Mouse (Mus musculus) intestine, embryonic 15.5 days (tissue): ENCODE data around the gene Cntnap2. TPM values are rescaled to one million over a fixed set of nuclear protein-coding genes. Genes with fewer than 3 reads are reported as not detected.

Experiments
- ATAC-seq: fragments of 200-750 bp; cut with Nextera tagmentation; 2 replicates; pipeline ENCODE4 v1.8.0; 2017; ENCODE audit warnings: moderate TSS enrichment, moderate library complexity
- H3K27ac ChIP-seq: fragments of 300-500 bp; sonication (generic); 2 replicates; pipeline ENCODE4 v1.5.1; 2015; ENCODE audit warnings: mild to moderate bottlenecking, inconsistent platforms
- H3K27me3 ChIP-seq: fragments of 300-500 bp; sonication (generic); replicated peaks from 2 replicates; pipeline ENCODE4 v1.6.1; 2015; ENCODE audit warnings: inconsistent platforms
- H3K36me3 ChIP-seq: fragments of 300-500 bp; sonication (generic); 2 replicates; pipeline ENCODE4 v1.6.1; 2015; ENCODE audit warnings: inconsistent platforms
- H3K4me1 ChIP-seq: fragments of 300-500 bp; sonication (generic); replicated peaks from 2 replicates; pipeline ENCODE4 v1.6.1; 2015; ENCODE audit warnings: inconsistent platforms
- H3K4me2 ChIP-seq: fragments of 300-500 bp; sonication (generic); replicated peaks from 2 replicates; pipeline ENCODE4 v1.6.1; 2015; ENCODE audit warnings: mild to moderate bottlenecking, inconsistent platforms
- H3K4me3 ChIP-seq: fragments of 300-500 bp; sonication (generic); replicated peaks from 2 replicates; pipeline ENCODE4 v1.5.1; 2015; ENCODE audit warnings: inconsistent platforms
- H3K9ac ChIP-seq: fragments of 300-500 bp; sonication (generic); 2 replicates; pipeline ENCODE4 v1.6.1; 2015; ENCODE audit warnings: inconsistent platforms
- H3K9me3 ChIP-seq: fragments of 300-500 bp; sonication (generic); 2 replicates; pipeline ENCODE4 v1.6.1; 2016; ENCODE audit warnings: inconsistent platforms
- WGBS: fragments of 180-500 bp; shearing (Covaris S2); methylation state at CpG from one replicate; pipeline ENCODE4 v1.1.7; 2015; 5-methylcytosine and 5-hydroxymethylcytosine counted together
- polyA plus RNA-seq: library from polyadenylated mRNA; unstranded; fragments of >200 nt; fragmentation: Nextera tagmentation; extraction: Ambion mirVana; gene quantifications from 2 replicates; pipeline ENCODE4 v1.2.1, GENCODE M21; 2015

Gene Cntnap2
- polyA plus RNA-seq, 1 experiment from 2014 or later, result 1.3 TPM

- H3K4me2 ChIP-seq, result no peak overlapping the region
- no peaks in the 10 kb centered on the region for H3K4me1 ChIP-seq
- H3K27ac ChIP-seq, result no peak overlapping the region
- H3K9ac ChIP-seq, result no peak overlapping the region
- WGBS, result 92% methylated on average over 4 of the region's 4 CpGs
- no peak for ATAC-seq
- no peak overlapping the region for H3K4me3 ChIP-seq
- no peaks in the 10 kb centered on the region for H3K27me3 ChIP-seq
- no peaks in the 10 kb centered on the region for H3K9me3 ChIP-seq
- H3K36me3 ChIP-seq, result no peaks in the 10 kb centered on the region
Measured at GRCm38 (mm10) chr6:45236531-45236930, 177.4 kb downstream of the Cntnap2 start.

DNA sequence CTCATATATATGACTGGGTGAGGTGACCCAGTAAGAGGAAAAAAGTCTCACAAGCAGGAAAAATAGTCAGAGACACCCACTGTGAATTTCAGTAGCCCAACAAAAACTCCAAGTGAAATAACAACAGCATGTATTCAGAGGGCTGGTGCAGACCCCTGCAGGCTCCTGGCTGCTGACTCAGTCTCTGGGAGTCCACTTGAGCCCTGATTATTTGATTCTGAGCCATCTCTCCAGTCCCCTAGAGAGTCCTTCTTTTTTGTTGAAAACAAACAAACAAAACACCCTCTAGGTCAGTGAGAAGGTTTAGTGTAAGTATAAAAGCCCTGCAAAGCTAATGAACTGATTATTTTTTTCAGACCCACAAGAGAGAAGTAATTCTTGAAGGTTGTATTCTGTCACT, 179.0 kb downstream of the Cntnap2 start:
- no peaks in the 10 kb centered on the region for H3K27me3 ChIP-seq
- ATAC-seq, result no peak

DNA sequence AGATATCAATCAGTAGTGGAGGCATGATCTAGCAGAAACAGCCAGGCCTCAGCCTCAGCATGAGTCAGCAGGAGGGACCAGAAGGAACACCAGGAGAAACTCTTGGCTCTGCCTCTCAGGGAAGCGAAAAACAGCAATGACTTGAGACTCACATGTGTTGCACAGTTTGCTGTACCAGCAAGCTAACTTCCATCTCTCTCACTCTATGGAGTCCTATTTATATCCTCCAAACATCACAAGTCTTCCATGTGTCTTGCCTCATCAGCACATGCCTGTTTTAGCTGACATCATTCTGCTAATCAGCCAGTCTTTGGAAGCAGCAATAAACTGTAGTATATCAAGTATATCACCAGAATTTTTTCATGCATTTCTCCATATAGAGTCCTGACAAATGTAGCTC, 182.1 kb downstream of the Cntnap2 start:
- no peak for ATAC-seq
- H3K27me3 ChIP-seq, result no peaks in the 10 kb centered on the region
- no peaks in the 10 kb centered on the region for H3K9me3 ChIP-seq
- WGBS, result 81% methylated on average over 1 of the region's 1 CpGs
- H3K36me3 ChIP-seq, result no peaks in the 10 kb centered on the region
- no peak overlapping the region for H3K9ac ChIP-seq
- no peak overlapping the region for H3K4me3 ChIP-seq
- H3K27ac ChIP-seq, result no peak overlapping the region
- no peaks in the 10 kb centered on the region for H3K4me1 ChIP-seq
- no peak overlapping the region for H3K4me2 ChIP-seq

More for the DNA sequence above, 179.0 kb downstream of the Cntnap2 start:
- Histone ChIP-seq H3K9ac (no peak overlapping the region), H3K4me3 (no peak overlapping the region), H3K4me2 (no peak overlapping the region), H3K27ac (no peak overlapping the region), H3K4me1 (no peaks in the 10 kb centered on the region), H3K36me3 (no peaks in the 10 kb centered on the region), H3K9me3 (no peaks in the 10 kb centered on the region)

DNA sequence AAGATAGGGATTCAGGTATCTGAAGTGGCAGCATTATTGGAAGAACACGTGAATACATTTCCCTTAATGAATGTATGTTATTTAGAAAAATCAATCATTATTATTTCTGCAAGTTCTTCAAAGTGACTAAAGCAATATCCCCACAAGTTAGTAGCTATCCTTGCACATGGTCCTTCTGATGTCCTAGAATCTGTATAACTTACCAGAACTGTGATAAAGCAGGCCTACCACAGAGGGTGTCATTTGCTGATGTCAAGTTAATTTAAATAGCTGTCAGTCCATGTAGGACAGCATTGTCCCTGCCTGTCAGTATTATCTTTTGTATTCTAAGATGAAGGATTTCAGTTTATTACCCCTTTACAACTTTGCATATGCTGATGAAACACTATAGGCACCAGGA, 185.5 kb downstream of the Cntnap2 start:
- H3K4me2 ChIP-seq, result no peak overlapping the region
- no peaks in the 10 kb centered on the region for H3K9me3 ChIP-seq
- H3K27ac ChIP-seq, result no peak overlapping the region
- H3K27me3 ChIP-seq, result no peaks in the 10 kb centered on the region
- H3K4me3 ChIP-seq, result no peak overlapping the region
- no peaks in the 10 kb centered on the region for H3K36me3 ChIP-seq
- H3K4me1 ChIP-seq, result no peaks in the 10 kb centered on the region
- H3K9ac ChIP-seq, result no peak overlapping the region
- WGBS, result 64% methylated on average over 1 of the region's 1 CpGs
- no peak for ATAC-seq

- no peaks in the 10 kb centered on the region for H3K9me3 ChIP-seq
- ATAC-seq, result no peak
- no peaks in the 10 kb centered on the region for H3K4me1 ChIP-seq
- no peak overlapping the region for H3K4me3 ChIP-seq
- no peaks in the 10 kb centered on the region for H3K27me3 ChIP-seq
- H3K9ac ChIP-seq, result no peak overlapping the region
- H3K27ac ChIP-seq, result no peak overlapping the region
- 46% methylated on average over 1 of the region's 1 CpGs for WGBS
- H3K4me2 ChIP-seq, result no peak overlapping the region
- H3K36me3 ChIP-seq, result no peaks in the 10 kb centered on the region
Measured at GRCm38 (mm10) chr6:45258047-45258446, 198.9 kb downstream of the Cntnap2 start.

DNA sequence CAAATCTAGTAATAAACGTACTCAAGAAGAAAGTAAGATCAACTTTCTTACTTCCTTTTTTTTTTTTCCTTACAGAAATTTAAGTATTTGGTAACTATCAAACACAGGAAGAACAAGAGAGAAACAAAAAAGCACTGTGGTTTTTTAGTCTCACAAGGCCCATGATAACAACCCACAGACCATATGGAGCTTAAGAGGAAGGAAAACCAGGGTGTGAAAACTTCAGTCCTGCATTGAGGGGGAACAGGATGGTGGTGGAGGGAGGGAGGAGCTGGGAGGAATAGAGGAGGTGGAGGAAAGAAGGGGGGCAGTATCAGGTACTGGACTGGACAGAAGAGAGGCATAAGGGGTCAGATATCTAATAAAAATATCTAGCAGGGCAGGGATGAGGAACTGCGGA, 212.4 kb downstream of the Cntnap2 start:
- Histone ChIP-seq H3K4me1 (no peaks in the 10 kb centered on the region), H3K27ac (no peak overlapping the region), H3K27me3 (no peaks in the 10 kb centered on the region), H3K9ac (no peak overlapping the region), H3K36me3 (no peaks in the 10 kb centered on the region), H3K4me2 (no peak overlapping the region), H3K9me3 (no peaks in the 10 kb centered on the region), H3K4me3 (no peak overlapping the region)
- ATAC-seq, result no peak
- WGBS, result 87% methylated on average over 2 of the region's 2 CpGs

DNA sequence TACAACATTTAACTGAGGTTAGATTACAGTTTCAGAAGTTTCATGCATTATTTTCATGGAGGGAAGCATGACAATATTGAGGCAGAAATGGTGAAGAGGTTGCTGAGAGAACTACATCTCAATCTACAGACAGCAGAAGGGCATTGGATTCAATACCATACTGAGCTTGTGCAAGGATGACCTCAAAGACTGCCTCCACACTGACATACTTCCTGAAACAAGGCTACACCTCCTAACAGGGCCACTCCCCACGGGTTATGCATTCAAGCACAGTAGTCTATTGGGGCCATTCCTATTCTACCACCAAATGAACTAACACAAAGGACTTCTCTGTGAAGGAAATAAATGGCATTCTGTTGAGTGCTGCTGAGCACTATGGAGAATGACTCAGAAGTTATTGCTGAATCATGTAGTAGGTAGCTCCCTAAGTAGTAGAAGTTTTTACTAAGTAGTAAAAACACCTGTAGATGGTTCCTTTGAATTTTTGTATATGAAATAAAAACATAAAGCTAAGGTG, 214.2 kb downstream of the Cntnap2 start:
- no peak overlapping the region for H3K4me3 ChIP-seq
- no peak overlapping the region for H3K9ac ChIP-seq
- H3K4me1 ChIP-seq, result no peaks in the 10 kb centered on the region
- no peak overlapping the region for H3K4me2 ChIP-seq
- H3K27me3 ChIP-seq, result no peaks in the 10 kb centered on the region
- H3K27ac ChIP-seq, result no peak overlapping the region
- no peak for ATAC-seq
- no peaks in the 10 kb centered on the region for H3K9me3 ChIP-seq
- WGBS, result 65% methylated on average over 1 of the region's 1 CpGs
- H3K36me3 ChIP-seq, result no peaks in the 10 kb centered on the region

DNA sequence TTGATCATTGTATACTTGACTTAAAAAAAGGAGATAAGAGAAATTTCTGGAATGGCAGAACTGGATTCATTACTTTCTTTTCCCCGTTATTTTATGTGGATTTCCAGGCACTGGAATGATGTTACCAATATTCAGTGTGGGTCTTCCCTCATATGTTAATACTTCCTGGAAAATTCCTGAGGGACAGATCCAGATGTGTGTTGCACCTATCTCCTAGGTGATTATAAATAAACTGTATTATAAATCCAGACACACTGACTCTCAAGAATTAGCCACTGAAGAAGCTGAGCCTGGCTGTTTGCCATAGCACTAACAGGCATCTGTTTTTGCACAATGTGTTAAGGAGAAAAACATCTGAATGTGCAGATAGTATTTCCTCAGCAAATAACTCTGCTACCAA, 231.0 kb downstream of the Cntnap2 start:
- no peak overlapping the region for H3K4me2 ChIP-seq
- H3K9ac ChIP-seq, result no peak overlapping the region
- no peak overlapping the region for H3K27ac ChIP-seq
- H3K4me3 ChIP-seq, result no peak overlapping the region
- H3K27me3 ChIP-seq, result no peaks in the 10 kb centered on the region
- 70% methylated on average over 1 of the region's 1 CpGs for WGBS
- no peaks in the 10 kb centered on the region for H3K4me1 ChIP-seq
- H3K9me3 ChIP-seq, result no peaks in the 10 kb centered on the region
- ATAC-seq, result no peak
- no peaks in the 10 kb centered on the region for H3K36me3 ChIP-seq

GRCm38 (mm10) chr6:45317455-45317854, 258.3 kb downstream of the Cntnap2 start:
- no peak overlapping the region for H3K27ac ChIP-seq

DNA sequence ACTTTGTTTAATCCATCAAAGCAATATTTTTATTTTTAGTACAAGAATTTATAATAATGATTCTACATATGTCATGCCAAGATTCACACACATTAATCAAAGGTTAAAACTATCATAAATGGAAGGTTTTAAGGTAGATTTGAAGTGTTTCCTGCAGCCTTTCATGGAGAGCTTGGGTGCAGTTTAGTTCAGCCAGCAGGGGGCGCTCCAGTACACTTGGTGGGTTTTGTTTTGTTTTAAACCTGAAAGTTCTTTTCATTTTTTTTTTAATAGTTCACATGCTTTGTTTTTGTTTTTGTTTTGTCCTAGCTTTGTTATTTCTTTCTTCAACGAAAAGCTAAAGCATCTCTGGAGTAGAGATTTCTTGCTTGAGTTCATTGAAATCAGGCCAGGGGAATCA, 264.3 kb downstream of the Cntnap2 start:
- no peaks in the 10 kb centered on the region for H3K4me1 ChIP-seq

More at GRCm38 (mm10) chr6:45317455-45317854, 258.3 kb downstream of the Cntnap2 start:
- WGBS, result 78% methylated on average over 3 of the region's 3 CpGs
- ATAC-seq, result no peak
- Histone ChIP-seq H3K4me1 (no peaks in the 10 kb centered on the region), H3K4me2 (no peak overlapping the region), H3K36me3 (no peaks in the 10 kb centered on the region), H3K9ac (no peak overlapping the region), H3K27me3 (no peaks in the 10 kb centered on the region), H3K9me3 (no peaks in the 10 kb centered on the region), H3K4me3 (no peak overlapping the region)

DNA sequence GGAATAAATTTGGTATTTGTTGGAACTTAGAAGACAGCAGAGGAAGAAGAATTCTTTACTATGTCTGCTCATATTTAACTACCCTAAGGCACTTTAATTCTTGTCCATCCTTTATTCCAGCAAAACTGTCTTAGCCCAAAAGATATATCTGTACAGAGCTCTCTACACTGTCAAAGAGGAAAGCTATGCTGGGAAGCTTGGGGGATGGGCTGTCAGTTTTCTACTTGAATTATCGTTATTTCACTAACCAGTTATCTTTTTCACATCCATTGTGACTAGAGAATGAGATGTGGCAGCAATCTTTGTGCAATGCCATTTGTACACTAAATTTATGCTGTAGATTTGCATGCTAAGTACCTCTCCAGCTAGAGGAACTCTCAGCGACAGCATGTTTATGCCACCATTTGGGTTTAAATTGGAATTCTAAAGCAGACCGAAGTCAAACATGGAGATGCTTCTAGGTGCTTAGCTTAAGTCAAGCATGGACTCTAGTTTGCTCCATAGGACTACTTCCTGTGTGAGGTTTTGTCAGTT, 268.9 kb downstream of the Cntnap2 start:
- Histone ChIP-seq H3K27ac (no peak overlapping the region), H3K4me1 (no peaks in the 10 kb centered on the region), H3K27me3 (no peaks in the 10 kb centered on the region), H3K9me3 (no peaks in the 10 kb centered on the region), H3K9ac (no peak overlapping the region), H3K36me3 (no peaks in the 10 kb centered on the region), H3K4me3 (no peak overlapping the region), H3K4me2 (no peak overlapping the region)
- ATAC-seq, result no peak
- 77% methylated on average over 3 of the region's 3 CpGs for WGBS

More for the DNA sequence above, 264.3 kb downstream of the Cntnap2 start:
- no peak for ATAC-seq
- H3K27me3 ChIP-seq, result no peaks in the 10 kb centered on the region
- no peak overlapping the region for H3K4me2 ChIP-seq
- H3K9me3 ChIP-seq, result no peaks in the 10 kb centered on the region
- H3K4me3 ChIP-seq, result no peak overlapping the region
- whole genome bisulfite sequencing, result 6% methylated on average over 2 of the region's 2 CpGs
- H3K36me3 ChIP-seq, result no peaks in the 10 kb centered on the region
- H3K9ac ChIP-seq, result no peak overlapping the region
- H3K27ac ChIP-seq, result no peak overlapping the region

- Histone ChIP-seq H3K9me3 (no peaks in the 10 kb centered on the region), H3K36me3 (no peaks in the 10 kb centered on the region), H3K9ac (no peak overlapping the region), H3K4me3 (no peak overlapping the region), H3K4me1 (no peaks in the 10 kb centered on the region), H3K4me2 (no peak overlapping the region), H3K27me3 (no peaks in the 10 kb centered on the region), H3K27ac (no peak overlapping the region)
- no peak for ATAC-seq
- 70% methylated on average over 2 of the region's 2 CpGs for WGBS
Measured at GRCm38 (mm10) chr6:45345396-45345795, 286.2 kb downstream of the Cntnap2 start.

DNA sequence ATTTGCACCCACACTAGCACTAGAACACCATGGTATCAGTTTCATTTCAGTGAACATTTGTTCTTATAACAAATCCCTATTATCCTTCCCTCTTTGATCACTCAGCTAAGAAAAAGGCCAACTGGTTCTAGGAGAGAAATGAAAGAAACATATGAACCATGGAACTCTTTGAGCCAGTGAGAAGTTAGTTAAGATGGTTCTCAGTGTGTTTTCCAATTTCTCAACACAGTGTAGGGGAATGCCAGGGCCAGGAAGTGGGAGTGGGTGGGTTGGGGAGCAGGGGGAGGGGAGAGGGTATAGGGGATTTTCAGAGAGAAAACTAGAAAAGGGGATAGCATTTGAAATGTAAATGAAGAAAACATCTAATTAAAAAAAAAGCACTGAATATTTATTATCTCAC, 286.8 kb downstream of the Cntnap2 start:
- ATAC-seq, result no peak
- Histone ChIP-seq H3K4me3 (no peak overlapping the region), H3K4me2 (no peak overlapping the region), H3K4me1 (no peaks in the 10 kb centered on the region), H3K36me3 (no peaks in the 10 kb centered on the region), H3K27me3 (no peaks in the 10 kb centered on the region), H3K27ac (no peak overlapping the region), H3K9ac (no peak overlapping the region), H3K9me3 (no peaks in the 10 kb centered on the region)
